Mouse (Mus musculus): ENCODE measurements around the gene Hoxd8. TPM values are rescaled to one million over a fixed set of nuclear protein-coding genes. Genes with fewer than 3 reads are reported as not detected.
A peak's percentile ranks its signal among the peaks of the same experiment; 100 is the strongest.

The Hoxd8 gene
- total and polyA plus RNA-seq, 2 experiments from 2014 or later = 0.37 TPM; not detected in 1

DNA sequence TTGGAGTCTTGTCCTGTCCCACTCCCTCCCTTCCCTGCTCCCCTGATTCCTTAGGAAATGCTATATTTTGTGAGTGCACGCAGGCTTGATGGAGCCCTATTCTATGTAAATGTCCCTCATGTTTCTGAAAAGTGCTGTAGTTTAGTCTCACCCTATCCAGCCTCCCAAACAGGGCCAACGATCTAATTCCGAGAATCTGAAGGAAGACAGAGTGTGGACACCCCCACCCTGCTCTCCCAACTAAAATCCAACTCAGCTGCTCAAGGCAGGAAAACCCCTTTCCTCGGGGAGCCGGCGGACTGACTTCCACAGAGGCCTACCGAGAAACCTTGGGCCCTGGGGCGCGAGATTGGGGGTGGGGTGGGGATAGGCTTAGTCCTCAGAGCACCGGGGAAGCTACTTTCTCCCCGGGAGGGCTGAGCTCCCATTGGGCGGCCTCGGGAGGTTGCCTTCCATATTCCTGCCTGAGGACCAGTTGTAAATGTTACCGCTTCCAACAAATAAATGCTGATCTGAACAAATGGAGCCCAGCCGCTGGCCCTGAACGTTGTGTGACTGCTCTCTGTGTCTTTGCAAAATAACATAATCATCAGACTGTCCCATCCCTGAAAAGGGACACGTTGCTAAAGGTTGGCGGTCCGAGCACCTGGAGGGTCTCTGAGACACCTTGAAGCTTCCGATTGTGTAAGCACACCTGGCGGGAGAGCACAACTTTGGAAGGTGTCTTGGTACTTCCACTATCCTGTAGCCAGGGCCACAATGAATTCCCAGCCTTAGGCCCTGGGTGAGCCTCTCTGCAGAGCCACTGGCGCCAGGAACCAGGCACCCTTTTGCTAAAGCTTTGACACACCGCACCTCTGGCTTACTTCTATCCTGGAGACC is 4.5 kb upstream of the Hoxd8 start:
- H3K4me3 ChIP-seq (ENCODE audit: low read length) = no peak overlapping the region
- WGBS = 3% methylated on average over 23 of the region's 23 CpGs
- H3K36me3 ChIP-seq (ENCODE audit: insufficient read depth, low read length) = no peaks in the 10 kb centered on the region
- ATAC-seq (no peak), DNase-seq (ENCODE audit: low spot score) (no peak)
- no peak overlapping the region for H3K4me2 ChIP-seq (ENCODE audit: low read depth, low read length)
- no peak overlapping the region for H3K27ac ChIP-seq
- no peak overlapping the region for H3K9ac ChIP-seq (replicated peaks; ENCODE audit: low read length)
- no peaks in the 10 kb centered on the region for H3K4me1 ChIP-seq (ENCODE audit: insufficient read depth, low read length)
- H3K27me3 ChIP-seq (ENCODE audit: insufficient read depth, low read length) = peaks cover 90% of the 10 kb centered on the region
- no peaks in the 10 kb centered on the region for H3K9me3 ChIP-seq (ENCODE audit: low read length)
- no peak for TF ChIP-seq CTCF (IDR thresholded peaks at IDR 0.05; ENCODE audit: low read depth)

DNA sequence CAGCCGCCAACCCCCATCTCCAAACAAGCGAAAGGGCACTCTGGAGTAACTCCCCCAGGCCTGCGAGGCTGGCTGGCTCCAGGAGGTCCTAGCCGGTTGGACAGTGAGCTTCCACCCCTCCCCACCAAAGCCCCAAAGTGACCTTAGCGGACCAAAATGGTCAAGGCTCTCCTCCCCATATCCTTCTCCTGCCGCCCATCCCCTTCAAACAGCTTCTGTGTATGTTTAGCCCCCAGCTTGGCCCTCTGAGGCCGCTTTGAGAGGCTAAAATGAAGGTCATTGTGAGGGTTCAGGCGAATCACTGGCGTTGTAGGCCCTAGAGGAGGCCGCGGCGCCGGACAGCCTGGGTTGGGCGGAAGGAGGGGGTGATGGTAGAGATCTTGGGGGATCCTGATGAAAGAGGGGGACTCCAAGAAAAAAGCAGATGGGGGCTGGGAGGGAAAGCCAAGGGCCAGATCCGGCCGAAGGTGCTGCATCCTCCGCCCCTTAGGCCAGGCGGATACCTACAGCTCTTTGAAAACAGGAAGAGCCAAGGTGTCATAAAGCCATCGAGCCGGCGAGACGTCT is 3.8 kb upstream of the Hoxd8 start:
- H3K27me3 ChIP-seq (ENCODE audit: insufficient read depth, low read length) = peaks cover 89% of the 10 kb centered on the region

GRCm38 (mm10) chr2:74701949-74702819 is 2.2 kb upstream of the Hoxd8 start:
- Histone ChIP-seq H3K27ac (no peak overlapping the region), H3K36me3 (ENCODE audit: insufficient read depth, low read length) (no peaks in the 10 kb centered on the region), H3K4me1 (ENCODE audit: insufficient read depth, low read length) (no peaks in the 10 kb centered on the region), H3K9me3 (ENCODE audit: low read length) (no peaks in the 10 kb centered on the region), H3K9ac (replicated peaks; ENCODE audit: low read length) (no peak overlapping the region), H3K27me3 (ENCODE audit: insufficient read depth, low read length) (peaks cover 89% of the 10 kb centered on the region), H3K4me2 (ENCODE audit: low read depth, low read length) (no peak overlapping the region), H3K4me3 (ENCODE audit: low read length) (no peak overlapping the region)
- DNase-seq (ENCODE audit: low spot score) (peak; percentile 91), ATAC-seq (no peak)
- 11% methylated on average over 17 of the region's 17 CpGs for WGBS
- peak; percentile 90 for TF ChIP-seq CTCF (IDR thresholded peaks at IDR 0.05; ENCODE audit: low read depth)

More for the DNA sequence above, 3.8 kb upstream of the Hoxd8 start:
- H3K9ac ChIP-seq (replicated peaks; ENCODE audit: low read length) = no peak overlapping the region
- H3K9me3 ChIP-seq (ENCODE audit: low read length) = no peaks in the 10 kb centered on the region
- no peaks in the 10 kb centered on the region for H3K36me3 ChIP-seq (ENCODE audit: insufficient read depth, low read length)
- TF ChIP-seq CTCF (IDR thresholded peaks at IDR 0.05; ENCODE audit: low read depth) = no peak
- H3K4me1 ChIP-seq (ENCODE audit: insufficient read depth, low read length) = no peaks in the 10 kb centered on the region
- H3K4me3 ChIP-seq (ENCODE audit: low read length) = no peak overlapping the region
- 3% methylated on average over 22 of the region's 22 CpGs for WGBS
- no peak overlapping the region for H3K4me2 ChIP-seq (ENCODE audit: low read depth, low read length)
- H3K27ac ChIP-seq = no peak overlapping the region
- DNase-seq (ENCODE audit: low spot score) (no peak), ATAC-seq (no peak)

DNA sequence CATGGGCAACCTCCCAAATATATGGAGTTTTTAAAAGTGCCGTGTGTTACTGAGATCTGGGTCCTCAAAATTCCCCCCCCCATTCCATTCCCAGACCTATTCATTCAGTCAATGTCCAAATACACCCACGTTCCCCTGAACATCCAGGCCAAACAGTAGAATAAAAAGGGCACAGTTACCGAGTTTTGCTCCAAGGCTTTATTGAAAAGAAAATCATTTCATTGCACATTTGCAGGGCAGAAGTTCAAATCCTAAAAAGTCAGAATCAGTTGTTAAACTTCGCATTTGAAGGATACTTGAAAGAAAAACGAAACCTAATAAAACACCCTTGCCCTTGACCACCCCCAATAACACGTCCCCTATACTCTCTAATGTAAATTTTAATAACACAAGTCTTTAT is 1.6 kb upstream of the Hoxd8 start:
- H3K4me1 ChIP-seq (ENCODE audit: insufficient read depth, low read length) = no peaks in the 10 kb centered on the region
- no peak overlapping the region for H3K4me2 ChIP-seq (ENCODE audit: low read depth, low read length)
- ATAC-seq (no peak), DNase-seq (ENCODE audit: low spot score) (no peak)
- H3K9me3 ChIP-seq (ENCODE audit: low read length) = no peaks in the 10 kb centered on the region
- no peak for TF ChIP-seq CTCF (IDR thresholded peaks at IDR 0.05; ENCODE audit: low read depth)
- WGBS = 17% methylated on average over 6 of the region's 6 CpGs
- peaks cover 90% of the 10 kb centered on the region for H3K27me3 ChIP-seq (ENCODE audit: insufficient read depth, low read length)
- H3K27ac ChIP-seq = no peak overlapping the region
- H3K9ac ChIP-seq (replicated peaks; ENCODE audit: low read length) = no peak overlapping the region
- no peaks in the 10 kb centered on the region for H3K36me3 ChIP-seq (ENCODE audit: insufficient read depth, low read length)
- no peak overlapping the region for H3K4me3 ChIP-seq (ENCODE audit: low read length)

DNA sequence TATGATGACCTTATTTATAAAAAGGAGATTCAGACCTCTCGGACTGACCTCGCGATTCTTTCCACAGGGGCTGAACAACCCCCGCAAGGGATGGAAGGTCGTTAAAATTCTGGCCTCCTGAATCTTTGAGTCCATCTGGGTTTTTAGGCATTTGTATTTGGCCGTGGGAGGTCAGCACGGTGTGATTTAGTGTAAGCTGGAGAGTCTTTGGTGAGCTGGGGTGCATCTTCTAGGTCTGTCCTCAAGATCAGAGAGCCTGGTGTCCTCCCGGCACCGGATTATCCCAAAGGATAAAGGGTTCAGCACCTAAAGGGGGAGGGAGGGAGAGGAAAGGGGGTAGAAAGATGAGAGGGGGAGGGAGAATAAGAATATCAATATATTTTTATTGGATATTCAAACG is 1.1 kb upstream of the Hoxd8 start:
- H3K36me3 ChIP-seq (ENCODE audit: insufficient read depth, low read length) = no peaks in the 10 kb centered on the region
- DNase-seq (ENCODE audit: low spot score) (no peak), ATAC-seq (no peak)
- no peaks in the 10 kb centered on the region for H3K9me3 ChIP-seq (ENCODE audit: low read length)
- no peak for TF ChIP-seq CTCF (IDR thresholded peaks at IDR 0.05; ENCODE audit: low read depth)
- peaks cover 89% of the 10 kb centered on the region for H3K27me3 ChIP-seq (ENCODE audit: insufficient read depth, low read length)
- 6% methylated on average over 10 of the region's 10 CpGs for WGBS
- no peak overlapping the region for H3K27ac ChIP-seq
- H3K9ac ChIP-seq (replicated peaks; ENCODE audit: low read length) = no peak overlapping the region
- no peak overlapping the region for H3K4me2 ChIP-seq (ENCODE audit: low read depth, low read length)
- no peak overlapping the region for H3K4me3 ChIP-seq (ENCODE audit: low read length)
- H3K4me1 ChIP-seq (ENCODE audit: insufficient read depth, low read length) = no peaks in the 10 kb centered on the region

- ATAC-seq (no peak), DNase-seq (ENCODE audit: low spot score) (no peak)
- Histone ChIP-seq H3K4me1 (ENCODE audit: insufficient read depth, low read length) (no peaks in the 10 kb centered on the region), H3K36me3 (ENCODE audit: insufficient read depth, low read length) (no peaks in the 10 kb centered on the region), H3K27ac (no peak overlapping the region), H3K4me2 (ENCODE audit: low read depth, low read length) (no peak overlapping the region), H3K4me3 (ENCODE audit: low read length) (no peak overlapping the region), H3K27me3 (ENCODE audit: insufficient read depth, low read length) (peaks cover 92% of the 10 kb centered on the region), H3K9me3 (ENCODE audit: low read length) (no peaks in the 10 kb centered on the region), H3K9ac (replicated peaks; ENCODE audit: low read length) (no peak overlapping the region)
- WGBS = 2% methylated on average over 26 of the region's 26 CpGs
- TF ChIP-seq CTCF (IDR thresholded peaks at IDR 0.05; ENCODE audit: low read depth) = no peak
These were observed 559 bp upstream of the Hoxd8 start for GRCm38 (mm10) chr2:74703720-74704392.

Measured in hindbrain, postnatal 0 days (tissue).